Mouse (Mus musculus) forebrain, embryonic 15.5 days (tissue): ENCODE measurements around the gene Tmem14c. TPM values are rescaled to one million over a fixed set of nuclear protein-coding genes. Genes with fewer than 3 reads are reported as not detected.

ENCODE experiments used
- ATAC-seq: fragments of 200-750 bp; cut with Nextera tagmentation; replicated peaks from 2 replicates; pipeline ENCODE4 v1.8.0; 2017; ENCODE audit warnings: mild to moderate bottlenecking, moderate TSS enrichment, moderate library complexity
- H3K27ac ChIP-seq: fragments of 300-500 bp; sonication (generic); replicated peaks from 2 replicates; pipeline ENCODE4 v1.5.1; 2015; ENCODE audit warnings: mild to moderate bottlenecking, inconsistent platforms
- H3K27me3 ChIP-seq: fragments of 300-500 bp; sonication (generic); 2 replicates; pipeline ENCODE4 v1.6.1; 2015; ENCODE audit warnings: inconsistent platforms
- H3K36me3 ChIP-seq: fragments of 300-500 bp; sonication (generic); 2 replicates; pipeline ENCODE4 v1.6.1; 2015; ENCODE audit warnings: mild to moderate bottlenecking, inconsistent platforms
- H3K4me1 ChIP-seq: fragments of 300-500 bp; sonication (generic); 2 replicates; pipeline ENCODE4 v1.6.1; 2015; ENCODE audit warnings: inconsistent platforms
- H3K4me2 ChIP-seq: fragments of 300-500 bp; sonication (generic); replicated peaks from 2 replicates; pipeline ENCODE4 v1.6.1; 2015; ENCODE audit warnings: mild to moderate bottlenecking, inconsistent platforms
- H3K4me3 ChIP-seq: fragments of 300-500 bp; sonication (generic); 2 replicates; pipeline ENCODE4 v1.5.1; 2015; ENCODE audit warnings: mild to moderate bottlenecking, inconsistent platforms
- H3K9ac ChIP-seq: fragments of 300-500 bp; sonication (generic); replicated peaks from 2 replicates; pipeline ENCODE4 v1.6.1; 2015; ENCODE audit warnings: mild to moderate bottlenecking, inconsistent platforms
- H3K9me3 ChIP-seq: fragments of 300-500 bp; sonication (generic); 2 replicates; pipeline ENCODE4 v1.6.1; 2016; ENCODE audit warnings: inconsistent platforms
- WGBS: fragments of 180-500 bp; shearing (Covaris S2); methylation state at CpG from one replicate; pipeline ENCODE4 v1.1.7; 2015; ENCODE audit warnings: mixed read lengths; 5-methylcytosine and 5-hydroxymethylcytosine counted together
- polyA plus RNA-seq: library from polyadenylated mRNA; unstranded; fragments of >200 nt; fragmentation: Nextera tagmentation; extraction: Ambion mirVana; gene quantifications from 2 replicates; pipeline ENCODE4 v1.2.1, GENCODE M21; 2015

Gene Tmem14c
- 112 and 118 TPM in 2 replicates for polyA plus RNA-seq

GRCm38 (mm10) chr13:41015829-41016634, at the start of gene Tmem14c:
TSS of gene Tmem14c (plus strand) at chr13:41016292.
- peak; percentile 99 for ATAC-seq
- H3K4me1 ChIP-seq: peaks cover 20% of the 10 kb centered on the region
- no peaks in the 10 kb centered on the region for H3K9me3 ChIP-seq
- peak within 1 kb of the TSS; percentile 89 for H3K27ac ChIP-seq
- H3K27me3 ChIP-seq: no peaks in the 10 kb centered on the region
- 1% methylated on average over 43 of the region's 43 CpGs for WGBS
- H3K4me3 ChIP-seq: peak within 1 kb of the TSS; percentile 63
- peaks cover 37% of the 10 kb centered on the region for H3K36me3 ChIP-seq
- peak within 1 kb of the TSS; percentile 60 for H3K9ac ChIP-seq
- peak within 1 kb of the TSS; percentile 79 for H3K4me2 ChIP-seq

GRCm38 (mm10) chr13:40967609-40968008, 48.5 kb upstream of the Tmem14c start:
- ATAC-seq: no peak

GRCm38 (mm10) chr13:40968564-40968963, 47.5 kb upstream of the Tmem14c start:
- Histone ChIP-seq H3K9ac (no peak overlapping the region), H3K9me3 (no peaks in the 10 kb centered on the region), H3K27me3 (no peaks in the 10 kb centered on the region), H3K4me2 (no peak overlapping the region), H3K36me3 (no peaks in the 10 kb centered on the region), H3K27ac (no peak overlapping the region), H3K4me1 (no peaks in the 10 kb centered on the region), H3K4me3 (no peak overlapping the region)
- WGBS: 83% methylated on average over 5 of the region's 5 CpGs
- ATAC-seq: no peak

More at GRCm38 (mm10) chr13:40967609-40968008, 48.5 kb upstream of the Tmem14c start:
- Histone ChIP-seq H3K36me3 (no peaks in the 10 kb centered on the region), H3K9ac (no peak overlapping the region), H3K9me3 (no peaks in the 10 kb centered on the region), H3K4me1 (no peaks in the 10 kb centered on the region), H3K27me3 (no peaks in the 10 kb centered on the region), H3K4me3 (no peak overlapping the region), H3K27ac (no peak overlapping the region), H3K4me2 (no peak overlapping the region)
- WGBS: 93% methylated on average over 10 of the region's 10 CpGs

- ATAC-seq: no peak
Observed at GRCm38 (mm10) chr13:40969761-40970390, 46.2 kb upstream of the Tmem14c start.

GRCm38 (mm10) chr13:40971261-40971660, 44.8 kb upstream of the Tmem14c start:
- H3K27me3 ChIP-seq: no peaks in the 10 kb centered on the region
- ATAC-seq: no peak
- 93% methylated on average over 5 of the region's 5 CpGs for WGBS

More at GRCm38 (mm10) chr13:40969761-40970390, 46.2 kb upstream of the Tmem14c start:
- H3K27me3 ChIP-seq: no peaks in the 10 kb centered on the region
- 91% methylated on average over 4 of the region's 4 CpGs for WGBS
- H3K36me3 ChIP-seq: no peaks in the 10 kb centered on the region
- H3K4me3 ChIP-seq: no peak overlapping the region
- no peak overlapping the region for H3K27ac ChIP-seq
- H3K4me2 ChIP-seq: no peak overlapping the region
- no peaks in the 10 kb centered on the region for H3K4me1 ChIP-seq
- no peaks in the 10 kb centered on the region for H3K9me3 ChIP-seq
- H3K9ac ChIP-seq: no peak overlapping the region

GRCm38 (mm10) chr13:40971831-40972230, 44.3 kb upstream of the Tmem14c start:
- Histone ChIP-seq H3K9ac (no peak overlapping the region), H3K9me3 (no peaks in the 10 kb centered on the region), H3K27me3 (no peaks in the 10 kb centered on the region), H3K36me3 (no peaks in the 10 kb centered on the region), H3K27ac (no peak overlapping the region), H3K4me2 (no peak overlapping the region), H3K4me1 (no peaks in the 10 kb centered on the region), H3K4me3 (no peak overlapping the region)
- 86% methylated on average over 2 of the region's 2 CpGs for WGBS
- no peak for ATAC-seq

More at GRCm38 (mm10) chr13:40971261-40971660, 44.8 kb upstream of the Tmem14c start:
- Histone ChIP-seq H3K4me1 (no peaks in the 10 kb centered on the region), H3K4me3 (no peak overlapping the region), H3K27ac (no peak overlapping the region), H3K9ac (no peak overlapping the region), H3K4me2 (no peak overlapping the region), H3K36me3 (no peaks in the 10 kb centered on the region), H3K9me3 (no peaks in the 10 kb centered on the region)

- Histone ChIP-seq H3K4me3 (no peak overlapping the region), H3K4me2 (no peak overlapping the region), H3K9me3 (no peaks in the 10 kb centered on the region), H3K9ac (no peak overlapping the region), H3K4me1 (no peaks in the 10 kb centered on the region), H3K27me3 (no peaks in the 10 kb centered on the region), H3K27ac (no peak overlapping the region), H3K36me3 (no peaks in the 10 kb centered on the region)
- WGBS: 90% methylated on average over 5 of the region's 5 CpGs
- no peak for ATAC-seq
Observed at GRCm38 (mm10) chr13:40972976-40973375, 43.1 kb upstream of the Tmem14c start.

GRCm38 (mm10) chr13:40977609-40978008, 38.5 kb upstream of the Tmem14c start:
- WGBS: 11% methylated on average over 7 of the region's 7 CpGs
- no peak overlapping the region for H3K9ac ChIP-seq

GRCm38 (mm10) chr13:40978652-40979051, 37.4 kb upstream of the Tmem14c start:
- WGBS: 89% methylated on average over 4 of the region's 4 CpGs
- H3K4me2 ChIP-seq: no peak overlapping the region
- no peak for ATAC-seq
- H3K36me3 ChIP-seq: no peaks in the 10 kb centered on the region
- no peaks in the 10 kb centered on the region for H3K9me3 ChIP-seq
- H3K4me1 ChIP-seq: no peaks in the 10 kb centered on the region
- H3K27me3 ChIP-seq: no peaks in the 10 kb centered on the region
- H3K27ac ChIP-seq: no peak overlapping the region
- no peak overlapping the region for H3K9ac ChIP-seq
- no peak overlapping the region for H3K4me3 ChIP-seq

More at GRCm38 (mm10) chr13:40977609-40978008, 38.5 kb upstream of the Tmem14c start:
- ATAC-seq: no peak
- H3K36me3 ChIP-seq: no peaks in the 10 kb centered on the region
- H3K4me3 ChIP-seq: no peak overlapping the region
- H3K4me2 ChIP-seq: no peak overlapping the region
- H3K9me3 ChIP-seq: no peaks in the 10 kb centered on the region
- H3K4me1 ChIP-seq: no peaks in the 10 kb centered on the region
- no peak overlapping the region for H3K27ac ChIP-seq
- H3K27me3 ChIP-seq: no peaks in the 10 kb centered on the region

GRCm38 (mm10) chr13:40979321-40979720, 36.8 kb upstream of the Tmem14c start:
- H3K4me2 ChIP-seq: no peak overlapping the region
- H3K4me3 ChIP-seq: no peak overlapping the region
- H3K27me3 ChIP-seq: no peaks in the 10 kb centered on the region
- H3K27ac ChIP-seq: no peak overlapping the region
- no peaks in the 10 kb centered on the region for H3K9me3 ChIP-seq
- no peaks in the 10 kb centered on the region for H3K36me3 ChIP-seq
- no peaks in the 10 kb centered on the region for H3K4me1 ChIP-seq
- H3K9ac ChIP-seq: no peak overlapping the region
- 56% methylated on average over 2 of the region's 2 CpGs for WGBS
- no peak for ATAC-seq

GRCm38 (mm10) chr13:40982759-40983158, 33.3 kb upstream of the Tmem14c start:
- Histone ChIP-seq H3K9me3 (no peaks in the 10 kb centered on the region), H3K4me1 (no peaks in the 10 kb centered on the region), H3K36me3 (no peaks in the 10 kb centered on the region), H3K27me3 (no peaks in the 10 kb centered on the region), H3K9ac (no peak overlapping the region), H3K4me2 (no peak overlapping the region), H3K27ac (no peak overlapping the region), H3K4me3 (no peak overlapping the region)
- ATAC-seq: no peak
- WGBS: 74% methylated on average over 1 of the region's 1 CpGs

GRCm38 (mm10) chr13:40986081-40986480, 30.0 kb upstream of the Tmem14c start:
- Histone ChIP-seq H3K27me3 (no peaks in the 10 kb centered on the region), H3K4me2 (no peak overlapping the region), H3K36me3 (no peaks in the 10 kb centered on the region), H3K9me3 (no peaks in the 10 kb centered on the region), H3K4me1 (no peaks in the 10 kb centered on the region), H3K4me3 (no peak overlapping the region), H3K9ac (no peak overlapping the region), H3K27ac (no peak overlapping the region)
- WGBS: 95% methylated on average over 5 of the region's 5 CpGs
- ATAC-seq: no peak
